Mouse (Mus musculus) heart, adult 2 months (tissue): ENCODE measurements around the gene Slc16a10.

Source experiments
- CTCF ChIP-seq: fragments of 200-600 bp; IDR thresholded peaks from 2 replicates; pipeline ENCODE4 v1.8.1; 2022; ENCODE audit warnings: antibody characterized with exemption, mild to moderate bottlenecking, moderate library complexity
- EP300 ChIP-seq: fragments of 200-500 bp; IDR thresholded peaks from 2 replicates; pipeline ENCODE4 v1.6.1; 2011; ENCODE audit warnings: low read depth, low read length, control low read depth; ENCODE audit not compliant: insufficient read depth
- POLR2A ChIP-seq: fragments of 200-500 bp; IDR thresholded peaks from 2 replicates; pipeline ENCODE4 v1.6.1; 2011; ENCODE audit warnings: mild to moderate bottlenecking, low read depth, low read length, control low read depth; ENCODE audit not compliant: insufficient read depth

GRCm38 (mm10) chr10:40151852-40152549 is 9.9 kb upstream of the Slc16a10 start:
- TF ChIP-seq POLR2A (no peak), CTCF (no peak), EP300 (no peak)
